Mouse (Mus musculus) MEL (cell line): ENCODE results near the gene Tes. TPM values are rescaled to one million over a fixed set of nuclear protein-coding genes. Genes with fewer than 3 reads are reported as not detected.

Experiments
- DNase-seq: peaks from one replicate; pipeline ENCODE4 v3.0.0; 2011; ENCODE audit warnings: low read depth, low spot score
- H3K27ac ChIP-seq: 2 replicates; pipeline ENCODE4 v1.5.1; 2012; ENCODE audit warnings: low read depth, mild to moderate bottlenecking, control low read depth, low read length, moderate library complexity; ENCODE audit not compliant: control insufficient read depth
- H3K27me3 ChIP-seq, 2 experiments: fragments of 150-350 bp in 1 of 2; sonication (generic) in 1 of 2; 2 replicates each; pipeline ENCODE4 v1.6.1; 2012; ENCODE audit warnings: low read length in 2 of 2, mild to moderate bottlenecking in 2 of 2, improper control_type of control experiment in 1 of 2, moderate library complexity in 1 of 2; ENCODE audit not compliant: insufficient read depth in 2 of 2, control insufficient read depth in 1 of 2
- H3K36me3 ChIP-seq, 2 experiments: 2 replicates each; pipeline ENCODE4 v1.6.1; 2012 to 2014; ENCODE audit warnings: low read length in 2 of 2, improper control_type of control experiment in 1 of 2, inconsistent platforms in 1 of 2, mild to moderate bottlenecking in 1 of 2; ENCODE audit not compliant: insufficient read depth in 2 of 2, control insufficient read depth in 1 of 2
- H3K4me1 ChIP-seq, 2 experiments: fragments of 150-350 bp in 1 of 2; sonication (generic) in 1 of 2; 2 replicates each; pipeline ENCODE4 v1.6.1; 2012; ENCODE audit warnings: low read length in 2 of 2, improper control_type of control experiment in 1 of 2, mild to moderate bottlenecking in 1 of 2; ENCODE audit not compliant: insufficient read depth in 2 of 2, control insufficient read depth in 1 of 2
- H3K4me3 ChIP-seq, 2 experiments: fragments of 150-350 bp in 1 of 2; sonication (generic) in 1 of 2; 2 replicates each; pipeline ENCODE4 v1.5.1; 2012; ENCODE audit warnings: low read depth in 2 of 2, low read length in 2 of 2, mild to moderate bottlenecking in 2 of 2, moderate library complexity in 2 of 2, control low read depth in 1 of 2, improper control_type of control experiment in 1 of 2; ENCODE audit not compliant: control insufficient read depth in 1 of 2, insufficient read depth in 1 of 2
- H3K79me2 ChIP-seq: 2 replicates; pipeline ENCODE4 v1.6.1; 2012; ENCODE audit warnings: mild to moderate bottlenecking, low read length, moderate library complexity; ENCODE audit not compliant: control insufficient read depth, poor library complexity, insufficient read depth
- H3K9ac ChIP-seq: 2 replicates; pipeline ENCODE4 v1.6.1; 2012; ENCODE audit warnings: low read depth, mild to moderate bottlenecking, control low read depth, low read length, moderate library complexity; ENCODE audit not compliant: control insufficient read depth, poor library complexity, severe bottlenecking
- H3K9me3 ChIP-seq: fragments of 150-350 bp; sonication (generic); replicated peaks from 2 replicates; pipeline ENCODE4 v1.6.1; 2012; ENCODE audit warnings: mild to moderate bottlenecking, low read length, improper control_type of control experiment, moderate library complexity; ENCODE audit not compliant: insufficient read depth
- EP300 ChIP-seq, 2 experiments: IDR thresholded peaks; 2 replicates each; pipeline ENCODE4 v1.6.1; 2011; ENCODE audit warnings: improper control_type of control experiment in 2 of 2, low read length in 2 of 2, low read depth in 1 of 2, mild to moderate bottlenecking in 1 of 2
- ETS1 ChIP-seq: IDR thresholded peaks from 2 replicates; pipeline ENCODE4 v1.6.1; 2012; ENCODE audit warnings: low read depth, mild to moderate bottlenecking, inconsistent platforms, low read length, improper control_type of control experiment, moderate library complexity
- GABPA ChIP-seq: IDR thresholded peaks from 2 replicates; pipeline ENCODE4 v1.6.1; 2012; ENCODE audit warnings: low read depth, mild to moderate bottlenecking, inconsistent platforms, low read length, improper control_type of control experiment, moderate library complexity
- GATA1 ChIP-seq: IDR thresholded peaks from 2 replicates; pipeline ENCODE4 v1.6.1; 2011; ENCODE audit warnings: low read depth, low read length, improper control_type of control experiment
- HCFC1 ChIP-seq: IDR thresholded peaks from 2 replicates; pipeline ENCODE4 v1.6.1; 2012; ENCODE audit warnings: low read depth, mild to moderate bottlenecking, inconsistent platforms, low read length, improper control_type of control experiment, moderate library complexity
- MAZ ChIP-seq: IDR thresholded peaks from 2 replicates; pipeline ENCODE4 v1.6.1; 2012; ENCODE audit warnings: low read depth, mild to moderate bottlenecking, inconsistent platforms, low read length, improper control_type of control experiment
- MXI1 ChIP-seq: IDR thresholded peaks from 2 replicates; pipeline ENCODE4 v1.6.1; 2011; ENCODE audit warnings: mild to moderate bottlenecking, low read depth, low read length, improper control_type of control experiment
- MYC ChIP-seq: IDR thresholded peaks from 2 replicates; pipeline ENCODE4 v1.6.1; 2011; ENCODE audit warnings: low read depth, mild to moderate bottlenecking, low read length, improper control_type of control experiment, moderate library complexity
- POLR2A ChIP-seq, 2 experiments: IDR thresholded peaks; 2 replicates each; pipeline ENCODE4 v1.6.1; 2011 to 2012; ENCODE audit warnings: low read length in 2 of 2, mild to moderate bottlenecking in 2 of 2, control low read depth in 1 of 2, improper control_type of control experiment in 1 of 2, low read depth in 1 of 2, moderate library complexity in 1 of 2; ENCODE audit not compliant: control insufficient read depth in 1 of 2, insufficient read depth in 1 of 2, poor library complexity in 1 of 2
- RAD21 ChIP-seq: IDR thresholded peaks from 2 replicates; pipeline ENCODE4 v1.6.1; 2011; ENCODE audit warnings: mild to moderate bottlenecking, low read depth, low read length, improper control_type of control experiment
- TAL1 ChIP-seq: IDR thresholded peaks from 2 replicates; pipeline ENCODE4 v1.6.1; 2012; ENCODE audit warnings: mild to moderate bottlenecking, inconsistent platforms, low read length, moderate library complexity, mixed read lengths
- UBTF ChIP-seq: IDR thresholded peaks from 2 replicates; pipeline ENCODE4 v1.6.1; 2012; ENCODE audit warnings: low read depth, mild to moderate bottlenecking, inconsistent platforms, low read length, improper control_type of control experiment, moderate library complexity, borderline replicate concordance; ENCODE audit not compliant: insufficient read depth
- ZC3H11A ChIP-seq: IDR thresholded peaks from 2 replicates; pipeline ENCODE4 v1.6.1; 2012; ENCODE audit warnings: low read depth, mild to moderate bottlenecking, inconsistent platforms, low read length, improper control_type of control experiment
- polyA plus RNA-seq, 2 experiments: library from polyadenylated mRNA; stranded (reverse) in 1 of 2; unstranded in 1 of 2; fragments of >175 nt in 1 of 2; fragments of >200 nt in 1 of 2; gene quantifications; 2 replicates each; pipeline versions ENCODE4 v1.2.1 to v1.2.4; 2012; ENCODE audit warnings: low replicate concordance in 2 of 2, low read depth in 1 of 2; ENCODE audit not compliant: insufficient read length in 2 of 2, insufficient read depth in 1 of 2, missing spikeins in 1 of 2
- total RNA-seq: library from RNA; depleted of rRNA; stranded (reverse); fragments of 300-350 nt; gene quantifications from 2 replicates; pipeline ENCODE4 v1.2.3, GENCODE M21; 2012

The Tes gene
- total and polyA plus RNA-seq, 3 experiments = not detected

GRCm38 (mm10) chr6:17035228-17035627 lies 29.7 kb upstream of the Tes start:
- DNase-seq = no peak

GRCm38 (mm10) chr6:17051432-17052025 lies 13.4 kb upstream of the Tes start:
- no peaks in the 10 kb centered on the region for H3K27me3 ChIP-seq
- H3K79me2 ChIP-seq = no peaks in the 10 kb centered on the region

More at GRCm38 (mm10) chr6:17035228-17035627, 29.7 kb upstream of the Tes start:
- Histone ChIP-seq H3K27me3 (no peaks in the 10 kb centered on the region), H3K9me3 (no peaks in the 10 kb centered on the region), H3K27ac (no peak overlapping the region), H3K4me3 (no peak overlapping the region)
- TF ChIP-seq MXI1 (no peak), MAZ (no peak), UBTF (no peak), ZC3H11A (no peak), ETS1 (no peak), POLR2A (IDR thresholded peaks at IDR 0.05; ENCODE audit: control insufficient read depth in 1 of 2, insufficient read depth in 1 of 2, low read depth in 1 of 2, low read length in 2 of 2, poor library complexity in 1 of 2) (no peak), RAD21 (no peak)
- TF ChIP-seq, all 39 proteins: peak for 0
- H3K4me1 ChIP-seq = no peaks in the 10 kb centered on the region
- H3K36me3 ChIP-seq = no peaks in the 10 kb centered on the region
- no peaks in the 10 kb centered on the region for H3K79me2 ChIP-seq
- no peak overlapping the region for H3K9ac ChIP-seq

GRCm38 (mm10) chr6:17053028-17053660 lies 11.8 kb upstream of the Tes start:
- Histone ChIP-seq H3K9ac (no peak overlapping the region), H3K9me3 (no peaks in the 10 kb centered on the region), H3K27ac (no peak overlapping the region), H3K4me1 (no peaks in the 10 kb centered on the region), H3K36me3 (no peaks in the 10 kb centered on the region), H3K27me3 (no peaks in the 10 kb centered on the region), H3K79me2 (no peaks in the 10 kb centered on the region), H3K4me3 (no peak overlapping the region)
- no peak for DNase-seq
- TF ChIP-seq GATA1 (no peak), UBTF (no peak), MYC (no peak), TAL1 (no peak)

More at GRCm38 (mm10) chr6:17051432-17052025, 13.4 kb upstream of the Tes start:
- no peak for TF ChIP-seq MAZ
- no peak for TF ChIP-seq GABPA
- no peak for TF ChIP-seq EP300 (IDR thresholded peaks at IDR 0.05; ENCODE audit: low read depth in 1 of 2, low read length in 2 of 2)
- no peak for TF ChIP-seq HCFC1
- no peak for DNase-seq
- Histone ChIP-seq H3K27ac (no peak overlapping the region), H3K9me3 (no peaks in the 10 kb centered on the region), H3K4me3 (no peak overlapping the region), H3K4me1 (no peaks in the 10 kb centered on the region), H3K36me3 (no peaks in the 10 kb centered on the region), H3K9ac (no peak overlapping the region)
